Mouse (Mus musculus) gastrocnemius, postnatal 36 days (tissue): ENCODE data around the gene Pex6. TPM values are rescaled to one million over a fixed set of nuclear protein-coding genes. Genes with fewer than 3 reads are reported as not detected.

Experiments used
- DNase-seq, 2 experiments: peaks; one replicate each; pipeline ENCODE4 v3.0.0; 2022
- intact Hi-C: fragments of 180-260 bp; cut with DNase I; formaldehyde crosslinking; loops from one replicate; pipeline ENCODE4 v1.15.1; 2025
- total RNA-seq, 2 experiments: library from RNA; stranded (reverse); gene quantifications; 2 replicates each; pipeline ENCODE4 v1.2.3; 2021

Pex6 gene
- total RNA-seq, 2 experiments from 2014 or later, result 12.7 to 15.2 TPM

GRCm38 (mm10) chr17:46771025-46771424, 59.8 kb downstream of the Pex6 start:
- intact Hi-C loops, result no loop called here
- DNase-seq, result no peak

- no peak for DNase-seq
- intact Hi-C loops, result no loop called here
Measured at GRCm38 (mm10) chr17:46771616-46772015, 60.4 kb downstream of the Pex6 start.

GRCm38 (mm10) chr17:46772038-46772403, 60.8 kb downstream of the Pex6 start:
- DNase-seq, result no peak
- intact Hi-C loops, result no loop called here

- intact Hi-C loops, result no loop called here
Measured at GRCm38 (mm10) chr17:46772404-46773277, 61.4 kb downstream of the Pex6 start, which contains the start of gene 2310039H08Rik. Gene 2310039H08Rik, plus strand, starts transcription at chr17:46772635.

GRCm38 (mm10) chr17:46773278-46774130, 62.2 kb downstream of the Pex6 start:
- DNase-seq, result no peak
- intact Hi-C loops, result no loop called here

More at GRCm38 (mm10) chr17:46772404-46773277, 61.4 kb downstream of the Pex6 start, which contains the start of gene 2310039H08Rik:
- peak; percentile 73 to 83 for DNase-seq

GRCm38 (mm10) chr17:46774131-46774472, 62.8 kb downstream of the Pex6 start:
- intact Hi-C loops, result no loop called here
- DNase-seq, result no peak

- no peak for DNase-seq
- intact Hi-C loops, result no loop called here
Measured at GRCm38 (mm10) chr17:46775070-46775469, 63.8 kb downstream of the Pex6 start.

Other genes with a start within 250 kb of the Pex6 start
- under 1 TPM; 0.36 to 0.39 TPM for gene Ttbk1, start 223.8 kb upstream of the Pex6 start, total RNA-seq
- gene Dnph1, start 214.8 kb upstream of the Pex6 start, total RNA-seq, result 1 to 10 TPM; 4.9 to 6.7 TPM
- 10 to 100 TPM; 11.2 to 11.4 TPM for gene Cul9, start 165.1 kb upstream of the Pex6 start, total RNA-seq
- gene Srf, start 155.3 kb upstream of the Pex6 start, total RNA-seq, result 10 to 100 TPM; 70.4 to 74.9 TPM
- gene Ptk7, start 82.0 kb upstream of the Pex6 start, total RNA-seq, result under 1 TPM; 0.79 to 0.94 TPM
- 10 to 100 TPM; 11.7 to 11.8 TPM for gene Klc4, start 65.4 kb upstream of the Pex6 start, total RNA-seq
- gene Mrpl2, start 65.2 kb upstream of the Pex6 start, total RNA-seq, result 100 to 1,000 TPM in 1 of 2 experiments, 10 to 100 TPM in 1; 99.4 to 102 TPM
- 1 to 10 TPM; 5.8 to 5.9 TPM for gene Cul7, start 61.1 kb upstream of the Pex6 start, total RNA-seq
- 1 to 10 TPM; 7.5 to 9.9 TPM for gene Rrp36, start 37.1 kb upstream of the Pex6 start, total RNA-seq
- gene Mea1, start 32.7 kb upstream of the Pex6 start, total RNA-seq, result 10 to 100 TPM; 29.8 to 39.0 TPM
- gene Klhdc3, start 30.5 kb upstream of the Pex6 start, total RNA-seq, result 100 to 1,000 TPM; 110 to 123 TPM
- 10 to 100 TPM; 23.4 to 26.7 TPM for gene Ppp2r5d, start 6.4 kb upstream of the Pex6 start, total RNA-seq
- gene Gnmt, start 17.7 kb downstream of the Pex6 start, total RNA-seq, result 1 to 10 TPM; 1.1 to 2.1 TPM
- gene Cnpy3, start 40.8 kb downstream of the Pex6 start, total RNA-seq, result 1 to 10 TPM; 7.6 to 8.9 TPM
- gene Ptcra, start 52.2 kb downstream of the Pex6 start, total RNA-seq, result not detected
- 10 to 100 TPM; 26.8 to 33.5 TPM for gene 2310039H08Rik, start 61.2 kb downstream of the Pex6 start, total RNA-seq
- 10 to 100 TPM; 39.3 to 40.7 TPM for gene Rpl7l1, start 71.2 kb downstream of the Pex6 start, total RNA-seq
- gene Bicral, start 147.0 kb downstream of the Pex6 start, total RNA-seq, result 10 to 100 TPM in 1 of 2 experiments, 1 to 10 TPM in 1; 8.2 to 12.1 TPM
- gene Tbcc, start 179.2 kb downstream of the Pex6 start, total RNA-seq, result 1 to 10 TPM; 7.4 to 8.5 TPM
- gene Prph2, start 199.0 kb downstream of the Pex6 start, total RNA-seq, result not detected